Mouse (Mus musculus): ENCODE measurements around the gene Ceacam14. TPM values are rescaled to one million over a fixed set of nuclear protein-coding genes. Genes with fewer than 3 reads are reported as not detected.

The Ceacam14 gene
- total RNA-seq (2023) = not detected

DNA sequence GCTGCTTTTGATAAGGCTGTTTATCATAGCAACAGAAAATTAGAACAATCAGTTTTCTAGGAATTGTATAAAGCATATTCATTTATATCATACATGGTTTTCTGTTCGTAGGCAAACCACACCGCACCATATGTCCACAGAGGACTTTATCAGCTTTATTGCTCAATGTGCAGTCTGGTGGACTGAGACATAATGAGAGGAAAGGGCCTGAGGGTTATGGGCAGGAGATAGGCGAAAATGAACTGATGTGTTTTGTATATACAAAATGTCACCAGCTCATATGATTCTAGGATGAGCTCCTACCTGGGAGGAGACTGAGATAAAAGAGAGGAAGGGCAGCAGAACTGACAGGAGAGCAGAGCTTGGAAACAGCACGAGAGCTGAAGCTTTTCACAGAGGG is at the start of gene Ceacam14:
TSS of gene Ceacam14 (plus strand) at position 301 of the 400 bp plus-strand sequence.

Other genes with a start within 250 kb of the Ceacam14 start
- gene Ceacam5, start 99.4 kb upstream of the Ceacam14 start, total RNA-seq (2023) = not detected
- gene Gm5155, start 59.1 kb downstream of the Ceacam14 start, total RNA-seq (2023) = not detected
- not detected for gene Ceacam11, start 159.5 kb downstream of the Ceacam14 start, total RNA-seq (2023)
- not detected for gene Ceacam13, start 197.3 kb downstream of the Ceacam14 start, total RNA-seq (2023)

All from monocyte, adult 59 days (primary cell).